Mouse (Mus musculus) lung, postnatal 0 days (tissue): ENCODE measurements around the gene Bcorl1.

Source experiments
- CTCF ChIP-seq: IDR thresholded peaks from 2 replicates; pipeline ENCODE4 v1.5.1; 2016; ENCODE audit warnings: antibody characterized with exemption, mild to moderate bottlenecking
- EP300 ChIP-seq: IDR thresholded peaks from 2 replicates; pipeline ENCODE4 v1.6.1; 2016; ENCODE audit warnings: antibody characterized with exemption, mild to moderate bottlenecking, control low read depth

- TF ChIP-seq CTCF (no peak), EP300 (no peak)
Measured at GRCm38 (mm10) chrX:48456956-48457355, 115.8 kb downstream of the Bcorl1 start.
